Mouse (Mus musculus): Measurements from ENCODE around the gene Gmds.

Gmds gene

GRCm38 (mm10) chr13:31812701-31813100, 525.8 kb downstream of the Gmds start:
- no peak for DNase-seq (ENCODE audit: low spot score in 2 of 2)

- no peak for DNase-seq (ENCODE audit: low spot score in 2 of 2)
These were observed 527.0 kb downstream of the Gmds start for GRCm38 (mm10) chr13:31811542-31812021.

- peak in 1 of 2 experiments; percentile 29 for DNase-seq (ENCODE audit: low spot score in 2 of 2)
These were observed 527.6 kb downstream of the Gmds start for GRCm38 (mm10) chr13:31810693-31811541.

- no peak for DNase-seq (ENCODE audit: low spot score in 2 of 2)
These were observed 528.2 kb downstream of the Gmds start for GRCm38 (mm10) chr13:31810375-31810692.

GRCm38 (mm10) chr13:31809701-31810100, 528.8 kb downstream of the Gmds start:
- DNase-seq (ENCODE audit: low spot score in 2 of 2), result no peak

- DNase-seq (ENCODE audit: low spot score in 2 of 2), result no peak
These were observed 529.6 kb downstream of the Gmds start for GRCm38 (mm10) chr13:31808804-31809420.

- DNase-seq (ENCODE audit: low spot score in 2 of 2), result peak in 1 of 2 experiments; percentile 33
These were observed 530.3 kb downstream of the Gmds start for GRCm38 (mm10) chr13:31808116-31808803.

GRCm38 (mm10) chr13:31807736-31808115, 530.8 kb downstream of the Gmds start:
- DNase-seq (ENCODE audit: low spot score in 2 of 2), result no peak

- no peak for DNase-seq (ENCODE audit: low spot score in 2 of 2)
These were observed 531.4 kb downstream of the Gmds start for GRCm38 (mm10) chr13:31806890-31807735.

GRCm38 (mm10) chr13:31806428-31806832, 532.1 kb downstream of the Gmds start, which contains the start of gene Foxc1:
TSS of gene Foxc1 (plus strand) at chr13:31806633.
- DNase-seq (ENCODE audit: low spot score in 2 of 2), result peak; percentile 94

GRCm38 (mm10) chr13:31805831-31806427, 532.6 kb downstream of the Gmds start:
- DNase-seq (ENCODE audit: low spot score in 2 of 2), result no peak

- no peak for DNase-seq (ENCODE audit: low spot score in 2 of 2)
These were observed 534.0 kb downstream of the Gmds start for GRCm38 (mm10) chr13:31804571-31804970.

- DNase-seq (ENCODE audit: low spot score in 2 of 2), result no peak
These were observed 535.1 kb downstream of the Gmds start for GRCm38 (mm10) chr13:31803166-31804093.

- DNase-seq (ENCODE audit: low spot score in 2 of 2), result no peak
These were observed 536.1 kb downstream of the Gmds start for GRCm38 (mm10) chr13:31802447-31802846.

- DNase-seq (ENCODE audit: low spot score in 2 of 2), result no peak
These were observed 536.7 kb downstream of the Gmds start for GRCm38 (mm10) chr13:31801703-31802305.

- peak; percentile 76 to 84 for DNase-seq (ENCODE audit: low spot score in 2 of 2)
These were observed 537.7 kb downstream of the Gmds start for GRCm38 (mm10) chr13:31800581-31801576.

- DNase-seq (ENCODE audit: low spot score in 2 of 2), result no peak
These were observed 540.5 kb downstream of the Gmds start for GRCm38 (mm10) chr13:31798075-31798474.

GRCm38 (mm10) chr13:31797346-31797745, 541.2 kb downstream of the Gmds start:
- DNase-seq (ENCODE audit: low spot score in 2 of 2), result no peak

Measured in heart, adult 9 months (tissue).